Mouse (Mus musculus) MEL (cell line): ENCODE data around the gene Ssxa1.

ENCODE experiments used
- CHD2 ChIP-seq: IDR thresholded peaks from 2 replicates; pipeline ENCODE4 v1.6.1; 2011; ENCODE audit warnings: low read length, improper control_type of control experiment
- CTCF ChIP-seq, 3 experiments: IDR thresholded peaks in 2 of 3; conservative IDR thresholded peaks in 1 of 3; 2 replicates each; pipeline ENCODE4 v1.5.1; 2011 to 2012; ENCODE audit warnings: low read length in 3 of 3, low read depth in 2 of 3, mild to moderate bottlenecking in 2 of 3, improper control_type of control experiment in 1 of 3, inconsistent platforms in 1 of 3, mixed read lengths in 1 of 3, moderate library complexity in 1 of 3; ENCODE audit not compliant: control insufficient read depth in 1 of 3, insufficient read depth in 1 of 3, poor library complexity in 1 of 3, severe bottlenecking in 1 of 3
- EP300 ChIP-seq, 2 experiments: IDR thresholded peaks; 2 replicates each; pipeline ENCODE4 v1.6.1; 2011; ENCODE audit warnings: improper control_type of control experiment in 2 of 2, low read length in 2 of 2, low read depth in 1 of 2, mild to moderate bottlenecking in 1 of 2
- GATA1 ChIP-seq: IDR thresholded peaks from 2 replicates; pipeline ENCODE4 v1.6.1; 2011; ENCODE audit warnings: low read depth, low read length, improper control_type of control experiment
- JUND ChIP-seq: IDR thresholded peaks from 2 replicates; pipeline ENCODE4 v1.6.1; 2011; ENCODE audit warnings: low read depth, mild to moderate bottlenecking, improper control_type of control experiment, low read length
- KAT2A ChIP-seq: conservative IDR thresholded peaks from 2 replicates; pipeline ENCODE4 v1.6.1; 2012; ENCODE audit warnings: low read depth, low read length, improper control_type of control experiment, inconsistent platforms
- MAX ChIP-seq: IDR thresholded peaks from 2 replicates; pipeline ENCODE4 v1.6.1; 2011; ENCODE audit warnings: low read length, improper control_type of control experiment
- NELFE ChIP-seq: IDR thresholded peaks from 2 replicates; pipeline ENCODE4 v1.6.1; 2011; ENCODE audit warnings: low read depth, low read length, improper control_type of control experiment
- POLR2A ChIP-seq, 2 experiments: IDR thresholded peaks; 2 replicates each; pipeline ENCODE4 v1.6.1; 2011 to 2012; ENCODE audit warnings: low read length in 2 of 2, mild to moderate bottlenecking in 2 of 2, control low read depth in 1 of 2, improper control_type of control experiment in 1 of 2, low read depth in 1 of 2, moderate library complexity in 1 of 2; ENCODE audit not compliant: control insufficient read depth in 1 of 2, insufficient read depth in 1 of 2, poor library complexity in 1 of 2
- POLR2AphosphoS5 ChIP-seq: IDR thresholded peaks from 2 replicates; pipeline ENCODE4 v1.6.1; 2012; ENCODE audit warnings: low read depth, borderline replicate concordance, mild to moderate bottlenecking, inconsistent platforms, low read length, moderate library complexity, mixed read lengths
- TAL1 ChIP-seq: IDR thresholded peaks from 2 replicates; pipeline ENCODE4 v1.6.1; 2012; ENCODE audit warnings: mild to moderate bottlenecking, inconsistent platforms, low read length, moderate library complexity, mixed read lengths
- USF1 ChIP-seq: IDR thresholded peaks from 2 replicates; pipeline ENCODE4 v1.6.1; 2014; ENCODE audit warnings: low read depth, mild to moderate bottlenecking, inconsistent platforms, low read length, improper control_type of control experiment, moderate library complexity

- TF ChIP-seq CTCF (IDR thresholded peaks at IDR 0.05 in 2 of 3, conservative IDR thresholded peaks at IDR 0.05 in 1 of 3; ENCODE audit: control insufficient read depth in 1 of 3, insufficient read depth in 1 of 3, low read depth in 2 of 3, low read length in 3 of 3, poor library complexity in 1 of 3, severe bottlenecking in 1 of 3) (no peak), JUND (no peak), NELFE (no peak), GATA1 (no peak), POLR2AphosphoS5 (no peak), USF1 (no peak), POLR2A (IDR thresholded peaks at IDR 0.05; ENCODE audit: control insufficient read depth in 1 of 2, insufficient read depth in 1 of 2, low read depth in 1 of 2, low read length in 2 of 2, poor library complexity in 1 of 2) (no peak), TAL1 (no peak), CHD2 (no peak), MAX (no peak), KAT2A (no peak), EP300 (IDR thresholded peaks at IDR 0.05; ENCODE audit: low read depth in 1 of 2, low read length in 2 of 2) (no peak)
Observed at GRCm38 (mm10) chrX:21089867-21090239, 25.8 kb upstream of the Ssxa1 start.
